Mouse (Mus musculus): ENCODE data around the gene Hcfc2.

The Hcfc2 gene

DNA sequence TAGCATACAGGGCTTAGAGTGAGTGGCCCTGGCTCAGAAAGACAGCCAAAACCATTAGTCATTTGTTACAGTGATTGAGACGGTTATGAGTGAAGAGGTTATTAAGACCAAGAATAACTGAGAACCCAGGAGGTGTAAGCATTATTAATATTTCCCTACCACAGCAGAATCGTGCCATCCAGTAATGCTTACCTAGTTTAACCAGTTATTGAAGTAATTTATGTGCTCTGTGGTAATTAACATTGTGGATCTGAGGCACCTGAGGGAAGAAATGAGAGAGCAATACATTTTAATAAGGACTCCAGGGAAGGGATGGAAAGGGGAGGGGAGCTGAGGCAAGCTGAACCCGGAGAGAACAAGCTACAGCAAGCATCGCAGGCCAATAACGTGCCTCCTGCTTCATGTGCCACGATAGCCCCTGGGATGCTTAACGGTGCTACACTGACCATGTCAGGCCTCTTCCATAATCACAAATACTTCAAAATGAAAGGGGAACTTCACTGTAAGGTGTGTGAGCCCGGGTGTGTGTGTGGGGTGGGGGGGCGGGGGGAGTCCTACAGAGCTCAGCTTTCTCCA lies 75.7 kb downstream of the Hcfc2 start:
- no peak for DNase-seq (ENCODE audit: low read depth, low spot score)

GRCm38 (mm10) chr10:82774841-82775240 lies 78.9 kb downstream of the Hcfc2 start:
- DNase-seq (ENCODE audit: low read depth, low spot score): no peak

- DNase-seq (ENCODE audit: low read depth, low spot score): no peak
These were observed 81.1 kb downstream of the Hcfc2 start for GRCm38 (mm10) chr10:82777075-82777474.

GRCm38 (mm10) chr10:82777886-82778285 lies 81.9 kb downstream of the Hcfc2 start:
- no peak for DNase-seq (ENCODE audit: low read depth, low spot score)

DNA sequence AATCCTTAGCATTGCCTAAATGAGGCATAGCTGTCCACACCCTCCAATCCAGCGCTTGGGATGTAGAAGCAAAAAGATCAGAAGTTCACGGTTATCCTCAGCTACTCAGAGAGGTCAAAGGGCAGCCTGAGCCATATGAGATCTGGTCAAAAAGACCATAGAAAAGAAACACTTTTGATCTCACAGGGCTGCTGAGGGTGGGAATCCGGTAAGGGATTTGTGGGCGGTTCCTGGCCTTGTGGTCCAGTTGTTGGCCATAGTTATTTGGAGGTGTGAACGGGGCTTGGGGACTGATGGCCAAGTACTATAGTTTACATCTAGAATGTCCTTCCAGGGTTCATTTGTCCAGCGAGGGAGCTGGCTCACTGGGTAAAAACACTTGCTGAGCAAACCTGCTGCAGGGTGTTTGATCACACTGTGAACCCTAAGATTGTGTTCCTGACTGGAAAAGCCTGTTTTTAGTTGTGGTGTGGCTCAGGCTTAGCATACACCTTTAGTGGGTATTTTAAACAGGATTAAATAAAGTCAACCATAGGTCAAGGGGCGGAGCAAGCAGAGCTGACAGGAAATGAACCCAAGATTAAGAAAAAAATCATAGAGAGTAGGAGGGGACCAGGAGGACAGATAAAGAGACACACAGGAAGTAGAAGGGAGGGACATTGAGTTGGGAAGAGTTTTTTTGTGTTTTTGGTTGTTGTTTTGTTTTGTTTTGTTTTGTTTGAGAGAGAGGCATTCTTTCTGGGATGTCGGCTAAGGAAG lies 83.0 kb downstream of the Hcfc2 start:
- DNase-seq (ENCODE audit: low read depth, low spot score): no peak

GRCm38 (mm10) chr10:82779831-82780230 lies 83.9 kb downstream of the Hcfc2 start:
- no peak for DNase-seq (ENCODE audit: low read depth, low spot score)

GRCm38 (mm10) chr10:82780322-82780721 lies 84.4 kb downstream of the Hcfc2 start:
- DNase-seq (ENCODE audit: low read depth, low spot score): no peak

DNA sequence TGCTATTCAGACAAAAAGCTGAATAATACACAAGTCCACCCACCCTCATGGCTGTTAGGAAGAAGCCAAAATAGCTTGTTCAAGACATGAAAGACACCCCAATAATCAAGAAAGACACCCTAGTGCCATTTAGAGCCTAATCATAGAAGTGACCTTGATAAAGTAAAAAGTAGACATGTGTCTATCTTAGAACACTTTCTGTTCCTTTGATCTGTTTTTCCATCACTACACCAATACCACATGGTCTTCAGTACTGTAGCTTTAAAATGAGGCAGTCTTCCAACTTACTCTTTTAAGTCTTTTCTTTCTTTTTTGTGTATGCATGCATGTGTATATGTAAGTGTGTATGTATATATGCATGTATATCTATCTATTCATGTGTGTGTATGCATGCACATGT lies 84.9 kb downstream of the Hcfc2 start:
- no peak for DNase-seq (ENCODE audit: low read depth, low spot score)

DNA sequence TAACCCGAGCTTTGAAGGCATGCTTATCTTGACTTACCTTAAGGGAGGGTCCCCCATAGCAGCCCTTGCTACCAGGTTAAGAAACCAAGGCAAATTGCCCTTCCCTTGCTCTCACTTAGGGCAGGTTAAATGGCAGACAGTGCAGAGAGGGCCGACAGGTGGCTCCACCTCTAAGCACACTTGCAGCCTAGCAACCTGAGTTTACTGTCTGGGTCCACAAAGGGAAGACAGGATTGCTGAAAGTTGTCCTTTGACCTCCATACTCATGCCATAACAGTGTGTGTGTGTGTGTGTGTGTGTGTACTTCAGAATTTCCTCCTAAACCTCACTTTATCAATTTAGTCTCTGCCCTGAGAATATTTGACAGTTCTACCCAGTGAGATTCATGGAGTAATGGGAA lies 86.5 kb downstream of the Hcfc2 start:
- DNase-seq (ENCODE audit: low read depth, low spot score): no peak

GRCm38 (mm10) chr10:82789181-82789580 lies 93.2 kb downstream of the Hcfc2 start:
- no peak for DNase-seq (ENCODE audit: low read depth, low spot score)

GRCm38 (mm10) chr10:82790504-82790903 lies 94.5 kb downstream of the Hcfc2 start:
- no peak for DNase-seq (ENCODE audit: low read depth, low spot score)

GRCm38 (mm10) chr10:82791713-82792112 lies 95.8 kb downstream of the Hcfc2 start:
- no peak for DNase-seq (ENCODE audit: low read depth, low spot score)
